Mouse (Mus musculus): ENCODE data around the gene Scai. TPM values are rescaled to one million over a fixed set of nuclear protein-coding genes. Genes with fewer than 3 reads are reported as not detected.

Gene Scai
- total and polyA plus RNA-seq, 2 experiments = 0.28 to 3.4 TPM

- Histone ChIP-seq H3K4me1 (ENCODE audit: control insufficient read depth, insufficient read depth, low read length) (no peaks in the 10 kb centered on the region; the same call in 1 of the 2 replicates), H3K9ac (ENCODE audit: low read depth, low read length) (no peak overlapping the region), H3K4me3 (ENCODE audit: insufficient read depth, low read depth, low read length) (no peak overlapping the region), H3K27ac (replicated peaks; ENCODE audit: insufficient read depth, low read depth, low read length) (no peak overlapping the region), H3K79me2 (ENCODE audit: control insufficient read depth, insufficient read depth, low read length) (no peaks in the 10 kb centered on the region), H3K27me3 (ENCODE audit: control insufficient read depth, insufficient read depth, low read length) (no peaks in the 10 kb centered on the region), H3K36me3 (ENCODE audit: control insufficient read depth, insufficient read depth, low read length) (no peaks in the 10 kb centered on the region)
- TF ChIP-seq POLR2A (IDR thresholded peaks at IDR 0.05; ENCODE audit: extremely low read depth, insufficient read depth, low read length) = no peak
- TF ChIP-seq CTCF (IDR thresholded peaks at IDR 0.05; ENCODE audit: low read depth, low read length) = no peak
- DNase-seq (ENCODE audit: extremely low read depth, low read depth, low spot score) = no peak
- WGBS = 76% methylated on average over 2 of the region's 2 CpGs
These were observed 39.6 kb downstream of the Scai start for GRCm38 (mm10) chr2:39150943-39151342.

- 59% methylated on average over 2 of the region's 2 CpGs for WGBS
These were observed 42.5 kb downstream of the Scai start for GRCm38 (mm10) chr2:39148075-39148474.

GRCm38 (mm10) chr2:39146469-39146868 lies 44.1 kb downstream of the Scai start:
- no peak for TF ChIP-seq POLR2A (IDR thresholded peaks at IDR 0.05; ENCODE audit: extremely low read depth, insufficient read depth, low read length)
- no peak for TF ChIP-seq CTCF (IDR thresholded peaks at IDR 0.05; ENCODE audit: low read depth, low read length)

More at GRCm38 (mm10) chr2:39148075-39148474, 42.5 kb downstream of the Scai start:
- Histone ChIP-seq H3K4me1 (ENCODE audit: control insufficient read depth, insufficient read depth, low read length) (no peaks in the 10 kb centered on the region), H3K79me2 (ENCODE audit: control insufficient read depth, insufficient read depth, low read length) (no peaks in the 10 kb centered on the region), H3K9ac (ENCODE audit: low read depth, low read length) (no peak overlapping the region), H3K36me3 (ENCODE audit: control insufficient read depth, insufficient read depth, low read length) (no peaks in the 10 kb centered on the region; the same call in 1 of the 2 replicates), H3K4me3 (ENCODE audit: insufficient read depth, low read depth, low read length) (no peak overlapping the region), H3K27me3 (ENCODE audit: control insufficient read depth, insufficient read depth, low read length) (no peaks in the 10 kb centered on the region), H3K27ac (replicated peaks; ENCODE audit: insufficient read depth, low read depth, low read length) (no peak overlapping the region)
- peak; percentile 41 for DNase-seq (ENCODE audit: extremely low read depth, low read depth, low spot score)
- TF ChIP-seq POLR2A (IDR thresholded peaks at IDR 0.05; ENCODE audit: extremely low read depth, insufficient read depth, low read length) = no peak

GRCm38 (mm10) chr2:39142357-39142948 lies 48.1 kb downstream of the Scai start:
- H3K27me3 ChIP-seq (ENCODE audit: control insufficient read depth, insufficient read depth, low read length) = no peaks in the 10 kb centered on the region
- no peaks in the 10 kb centered on the region; the same call in 1 of the 2 replicates for H3K36me3 ChIP-seq (ENCODE audit: control insufficient read depth, insufficient read depth, low read length)
- TF ChIP-seq CTCF (IDR thresholded peaks at IDR 0.05; ENCODE audit: low read depth, low read length) = no peak
- DNase-seq (ENCODE audit: extremely low read depth, low read depth, low spot score) = no peak
- WGBS = 89% methylated on average over 3 of the region's 3 CpGs
- no peak overlapping the region for H3K9ac ChIP-seq (ENCODE audit: low read depth, low read length)
- no peaks in the 10 kb centered on the region for H3K79me2 ChIP-seq (ENCODE audit: control insufficient read depth, insufficient read depth, low read length)
- no peak overlapping the region for H3K4me3 ChIP-seq (ENCODE audit: insufficient read depth, low read depth, low read length)
- no peak overlapping the region for H3K27ac ChIP-seq (replicated peaks; ENCODE audit: insufficient read depth, low read depth, low read length)
- peaks cover 10% of the 10 kb centered on the region for H3K4me1 ChIP-seq (ENCODE audit: control insufficient read depth, insufficient read depth, low read length)

More at GRCm38 (mm10) chr2:39146469-39146868, 44.1 kb downstream of the Scai start:
- Histone ChIP-seq H3K79me2 (ENCODE audit: control insufficient read depth, insufficient read depth, low read length) (no peaks in the 10 kb centered on the region), H3K9ac (ENCODE audit: low read depth, low read length) (no peak overlapping the region), H3K4me1 (ENCODE audit: control insufficient read depth, insufficient read depth, low read length) (no peaks in the 10 kb centered on the region), H3K27ac (replicated peaks; ENCODE audit: insufficient read depth, low read depth, low read length) (no peak overlapping the region), H3K27me3 (ENCODE audit: control insufficient read depth, insufficient read depth, low read length) (no peaks in the 10 kb centered on the region), H3K4me3 (ENCODE audit: insufficient read depth, low read depth, low read length) (no peak overlapping the region), H3K36me3 (ENCODE audit: control insufficient read depth, insufficient read depth, low read length) (no peaks in the 10 kb centered on the region; the same call in 1 of the 2 replicates)
- DNase-seq (ENCODE audit: extremely low read depth, low read depth, low spot score) = no peak
- 97% methylated on average over 1 of the region's 1 CpGs for WGBS

- Histone ChIP-seq H3K27ac (replicated peaks; ENCODE audit: insufficient read depth, low read depth, low read length) (peak overlapping the region; percentile 59), H3K36me3 (ENCODE audit: control insufficient read depth, insufficient read depth, low read length) (no peaks in the 10 kb centered on the region; the same call in 1 of the 2 replicates), H3K27me3 (ENCODE audit: control insufficient read depth, insufficient read depth, low read length) (no peaks in the 10 kb centered on the region), H3K9ac (ENCODE audit: low read depth, low read length) (0 out of 2 replicates have a peak overlapping the region, but pooled peaks have one; percentile 4), H3K4me1 (ENCODE audit: control insufficient read depth, insufficient read depth, low read length) (peaks cover 10% of the 10 kb centered on the region), H3K4me3 (ENCODE audit: insufficient read depth, low read depth, low read length) (peak overlapping the region; percentile 49), H3K79me2 (ENCODE audit: control insufficient read depth, insufficient read depth, low read length) (no peaks in the 10 kb centered on the region)
- DNase-seq (ENCODE audit: extremely low read depth, low read depth, low spot score) = peak; percentile 94
- 45% methylated on average over 7 of the region's 7 CpGs for WGBS
- no peak for TF ChIP-seq CTCF (IDR thresholded peaks at IDR 0.05; ENCODE audit: low read depth, low read length)
- no peak for TF ChIP-seq POLR2A (IDR thresholded peaks at IDR 0.05; ENCODE audit: extremely low read depth, insufficient read depth, low read length)
These were observed 49.7 kb downstream of the Scai start for GRCm38 (mm10) chr2:39140586-39141455.
